Mouse (Mus musculus): ENCODE measurements at regions not wholly inside any gene's neighbourhood (a gene's known extent, or its start where the extent isn't known, plus 50 kb on each side); places are given as distances from the start of the nearest gene placed in this dataset.
"Not testable (repeated sequence)": the region's sequence is repeated elsewhere in the genome, so short reads cannot be mapped to it uniquely, and the experiment has no call there.

DNA sequence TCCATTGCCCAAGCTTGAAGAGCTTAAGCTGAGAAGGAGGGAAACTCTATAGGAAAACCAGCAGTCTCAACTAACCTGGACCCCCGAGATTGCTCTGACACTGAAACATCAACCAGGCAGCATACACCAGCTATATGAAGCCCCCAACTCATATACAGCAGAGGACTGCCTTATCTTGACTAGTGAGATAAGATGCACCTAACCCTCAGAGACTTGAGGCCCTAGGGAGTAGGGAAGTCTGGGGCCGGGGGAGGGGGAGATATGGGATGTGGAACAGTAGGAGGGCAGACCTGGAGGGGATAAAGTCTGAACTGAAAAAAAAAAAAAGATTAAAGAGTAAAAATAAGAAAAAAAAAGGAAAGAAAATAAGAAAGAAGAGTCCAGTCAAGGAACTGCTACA is 540.5 kb upstream of the Pkdcc start:
- no peaks in the 10 kb centered on the region for H3K4me1 ChIP-seq (replicated peaks; ENCODE audit: control insufficient read depth, insufficient read depth, low read length)
- H3K27ac ChIP-seq (ENCODE audit: low read length) = no peak overlapping the region
- whole genome bisulfite sequencing = 95% methylated on average over 2 of the region's 2 CpGs
- H3K9ac ChIP-seq (replicated peaks; ENCODE audit: low read depth, low read length) = no peak overlapping the region
- H3K27me3 ChIP-seq (replicated peaks; ENCODE audit: control insufficient read depth, insufficient read depth, low read length) = no peaks in the 10 kb centered on the region
- no peaks in the 10 kb centered on the region for H3K9me3 ChIP-seq (ENCODE audit: control insufficient read depth, low read length)
- H3K36me3 ChIP-seq (ENCODE audit: control insufficient read depth, insufficient read depth) = no peaks in the 10 kb centered on the region
- no peak for ATAC-seq
- no peak overlapping the region for H3K4me3 ChIP-seq (replicated peaks; ENCODE audit: low read length)
- H3K4me2 ChIP-seq (ENCODE audit: low read length) = no peak overlapping the region

DNA sequence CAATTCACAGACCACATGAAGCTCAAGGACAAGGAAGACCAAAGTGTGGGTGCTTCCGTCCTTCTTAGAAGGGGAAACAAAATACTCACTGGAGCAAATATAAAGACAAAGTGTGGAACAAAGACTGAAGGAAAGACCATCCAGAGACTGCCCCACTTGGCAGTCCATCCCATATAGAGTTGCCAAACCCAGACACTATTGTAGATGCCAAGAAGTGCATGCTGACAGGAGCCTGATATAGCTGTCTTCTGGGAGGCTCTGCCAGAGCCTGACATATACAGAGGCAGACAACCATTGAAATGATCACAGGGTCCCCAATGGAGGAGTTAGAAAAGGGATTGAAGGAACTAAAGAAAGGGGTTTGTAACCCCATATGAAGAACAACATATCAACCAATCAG is 548.5 kb upstream of the Pkdcc start:
- H3K36me3 ChIP-seq (ENCODE audit: control insufficient read depth, insufficient read depth); H3K27ac ChIP-seq (ENCODE audit: low read length); H3K27me3 ChIP-seq (replicated peaks; ENCODE audit: control insufficient read depth, insufficient read depth, low read length); H3K4me2 ChIP-seq (ENCODE audit: low read length); H3K9me3 ChIP-seq (ENCODE audit: control insufficient read depth, low read length); ATAC-seq; H3K4me3 ChIP-seq (replicated peaks; ENCODE audit: low read length); H3K9ac ChIP-seq (replicated peaks; ENCODE audit: low read depth, low read length); H3K4me1 ChIP-seq (replicated peaks; ENCODE audit: control insufficient read depth, insufficient read depth, low read length): not testable (repeated sequence)
- 35% methylated on average over 1 of the region's 1 CpGs for WGBS

DNA sequence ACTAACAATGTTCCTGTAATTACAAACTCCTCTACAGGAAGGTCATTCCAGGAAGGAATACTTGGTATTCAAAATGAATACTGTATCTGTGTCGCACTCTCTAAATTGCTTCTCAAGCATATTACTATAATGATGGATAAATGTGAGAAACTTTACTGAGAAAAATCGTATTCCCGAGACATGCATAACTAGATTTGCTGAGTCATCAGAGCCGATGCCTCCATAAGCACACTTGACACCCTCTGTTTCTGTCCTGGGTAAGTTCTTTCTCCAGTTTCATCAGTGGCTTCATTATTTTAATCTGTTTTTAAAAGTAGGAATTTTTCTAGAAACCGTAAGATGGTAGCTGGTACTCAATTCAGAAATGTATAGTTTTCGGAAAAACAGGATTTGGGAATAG is 550.7 kb upstream of the Pkdcc start:
- 92% methylated on average over 6 of the region's 6 CpGs for WGBS
- H3K27ac ChIP-seq (ENCODE audit: low read length) = no peak overlapping the region
- no peaks in the 10 kb centered on the region for H3K9me3 ChIP-seq (ENCODE audit: control insufficient read depth, low read length)
- no peak overlapping the region for H3K4me2 ChIP-seq (ENCODE audit: low read length)
- H3K4me1 ChIP-seq (replicated peaks; ENCODE audit: control insufficient read depth, insufficient read depth, low read length) = no peaks in the 10 kb centered on the region
- H3K36me3 ChIP-seq (ENCODE audit: control insufficient read depth, insufficient read depth) = no peaks in the 10 kb centered on the region
- H3K9ac ChIP-seq (replicated peaks; ENCODE audit: low read depth, low read length) = no peak overlapping the region
- ATAC-seq = no peak
- no peaks in the 10 kb centered on the region for H3K27me3 ChIP-seq (replicated peaks; ENCODE audit: control insufficient read depth, insufficient read depth, low read length)
- H3K4me3 ChIP-seq (replicated peaks; ENCODE audit: low read length) = no peak overlapping the region

DNA sequence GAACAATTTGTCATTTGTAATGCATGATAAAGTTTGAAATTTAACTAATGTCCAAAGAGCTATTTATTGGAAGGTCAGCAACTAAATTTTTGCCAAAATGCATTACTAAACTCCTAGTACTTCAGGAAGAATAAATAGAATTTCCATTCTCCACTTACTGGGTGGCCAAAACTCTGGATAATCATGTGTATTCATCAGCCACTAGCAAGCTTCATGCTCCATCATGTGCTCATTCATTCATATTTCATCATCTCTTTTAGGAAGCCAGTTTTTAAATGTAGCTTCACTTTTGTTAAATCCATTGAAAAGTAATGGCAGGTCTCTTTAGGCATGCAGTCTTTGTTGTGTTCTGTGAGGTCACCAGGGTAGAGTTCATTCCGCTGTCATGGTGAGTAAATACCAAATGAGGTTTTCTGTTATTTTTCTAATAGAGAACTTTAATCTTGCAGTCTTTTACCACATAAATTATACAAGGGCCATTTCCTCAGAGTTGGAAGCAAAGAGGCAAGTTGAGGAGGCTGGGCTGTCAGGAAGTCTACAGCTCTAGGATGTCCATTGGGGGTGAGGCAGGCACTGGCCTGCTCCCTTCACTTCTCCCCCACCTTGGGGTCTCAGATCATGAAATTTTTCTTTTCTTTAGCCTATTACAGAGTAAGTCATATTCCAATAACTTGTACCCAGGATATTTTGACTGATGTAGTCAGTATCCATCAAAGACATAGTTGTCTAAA is 578.5 kb upstream of the Pkdcc start:
- WGBS = 88% methylated on average over 1 of the region's 1 CpGs
- no peaks in the 10 kb centered on the region for H3K9me3 ChIP-seq (ENCODE audit: control insufficient read depth, low read length)
- H3K4me3 ChIP-seq (replicated peaks; ENCODE audit: low read length) = no peak overlapping the region
- H3K9ac ChIP-seq (replicated peaks; ENCODE audit: low read depth, low read length) = no peak overlapping the region
- H3K4me1 ChIP-seq (replicated peaks; ENCODE audit: control insufficient read depth, insufficient read depth, low read length) = no peaks in the 10 kb centered on the region
- H3K4me2 ChIP-seq (ENCODE audit: low read length) = no peak overlapping the region
- ATAC-seq = no peak
- H3K27me3 ChIP-seq (replicated peaks; ENCODE audit: control insufficient read depth, insufficient read depth, low read length) = no peaks in the 10 kb centered on the region
- no peaks in the 10 kb centered on the region for H3K36me3 ChIP-seq (ENCODE audit: control insufficient read depth, insufficient read depth)
- H3K27ac ChIP-seq (ENCODE audit: low read length) = no peak overlapping the region

DNA sequence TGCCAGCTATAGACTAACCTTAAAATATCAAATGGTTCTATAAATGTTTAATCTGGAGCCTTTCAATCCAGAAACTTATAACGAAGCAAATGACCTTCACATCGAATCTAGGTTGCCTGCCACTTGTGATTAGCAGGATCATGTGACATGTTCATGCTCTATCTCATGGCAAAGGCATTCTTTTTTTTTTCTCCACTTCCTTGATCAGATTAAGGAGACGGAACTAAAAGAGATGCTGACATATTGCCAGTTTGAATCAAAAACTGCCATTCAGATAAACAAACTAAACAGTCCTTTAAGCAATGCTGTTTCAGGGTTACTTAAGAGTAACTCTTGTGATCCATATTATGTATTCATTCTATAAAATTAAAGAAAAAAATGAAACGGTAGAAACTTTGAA is 579.2 kb upstream of the Pkdcc start:
- Histone ChIP-seq H3K36me3 (ENCODE audit: control insufficient read depth, insufficient read depth) (no peaks in the 10 kb centered on the region), H3K4me3 (replicated peaks; ENCODE audit: low read length) (no peak overlapping the region), H3K27ac (ENCODE audit: low read length) (no peak overlapping the region), H3K9ac (replicated peaks; ENCODE audit: low read depth, low read length) (no peak overlapping the region), H3K9me3 (ENCODE audit: control insufficient read depth, low read length) (no peaks in the 10 kb centered on the region), H3K4me1 (replicated peaks; ENCODE audit: control insufficient read depth, insufficient read depth, low read length) (no peaks in the 10 kb centered on the region), H3K4me2 (ENCODE audit: low read length) (no peak overlapping the region), H3K27me3 (replicated peaks; ENCODE audit: control insufficient read depth, insufficient read depth, low read length) (no peaks in the 10 kb centered on the region)
- WGBS = 52% methylated on average over 4 of the region's 4 CpGs
- no peak for ATAC-seq

DNA sequence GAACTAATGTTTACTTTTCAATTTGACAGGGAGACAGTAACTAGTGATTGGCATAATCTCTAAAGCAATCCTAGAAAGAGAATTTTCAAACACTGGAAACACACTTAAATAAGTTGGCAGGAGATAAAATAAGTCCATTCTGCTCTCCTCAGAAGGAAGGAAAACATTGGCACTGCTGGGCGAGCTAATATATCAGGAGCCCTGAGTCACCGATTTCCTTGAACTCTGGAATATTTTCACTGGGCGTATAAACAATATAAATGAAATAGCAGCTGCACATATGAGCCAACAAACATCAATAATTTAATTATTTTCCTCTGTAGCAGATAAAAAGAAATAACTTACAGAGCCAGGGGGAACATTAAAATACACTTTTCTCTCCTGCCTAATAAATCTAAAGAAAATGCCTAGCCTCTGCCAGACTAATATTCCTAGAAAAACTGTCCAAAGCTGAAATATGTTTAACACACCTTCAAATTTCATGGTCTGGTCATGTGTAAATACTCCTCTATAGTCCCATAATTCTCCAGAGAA is 608.4 kb upstream of the Pkdcc start:
- Histone ChIP-seq H3K27me3 (replicated peaks; ENCODE audit: control insufficient read depth, insufficient read depth, low read length) (no peaks in the 10 kb centered on the region), H3K9me3 (ENCODE audit: control insufficient read depth, low read length) (no peaks in the 10 kb centered on the region), H3K9ac (replicated peaks; ENCODE audit: low read depth, low read length) (no peak overlapping the region), H3K4me3 (replicated peaks; ENCODE audit: low read length) (no peak overlapping the region), H3K4me2 (ENCODE audit: low read length) (no peak overlapping the region), H3K4me1 (replicated peaks; ENCODE audit: control insufficient read depth, insufficient read depth, low read length) (no peaks in the 10 kb centered on the region), H3K27ac (ENCODE audit: low read length) (no peak overlapping the region), H3K36me3 (ENCODE audit: control insufficient read depth, insufficient read depth) (no peaks in the 10 kb centered on the region)
- no peak for ATAC-seq
- WGBS = 63% methylated on average over 3 of the region's 3 CpGs

DNA sequence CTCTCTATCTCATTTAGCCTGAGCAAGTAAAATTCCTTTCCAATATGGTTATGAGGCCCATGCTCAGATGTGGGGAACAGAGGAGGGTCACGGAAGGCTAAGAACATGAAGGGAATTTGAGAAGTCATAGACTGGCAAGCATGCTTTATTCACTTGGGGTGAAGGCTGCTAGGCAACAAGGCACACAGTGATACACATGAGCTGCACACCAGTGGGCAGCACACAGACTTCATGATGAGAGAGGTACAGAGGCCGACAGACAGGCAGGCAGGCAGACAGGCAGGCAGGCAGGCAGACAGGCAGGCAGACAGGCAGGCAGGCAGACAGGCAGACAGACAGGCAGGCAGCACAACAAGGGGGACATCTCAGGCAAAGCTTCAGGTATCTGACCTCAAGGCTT is 631.3 kb upstream of the Pkdcc start:
- WGBS = 49% methylated on average over 2 of the region's 2 CpGs
- no peak overlapping the region for H3K4me2 ChIP-seq (ENCODE audit: low read length)
- no peaks in the 10 kb centered on the region for H3K36me3 ChIP-seq (ENCODE audit: control insufficient read depth, insufficient read depth)
- H3K27me3 ChIP-seq (replicated peaks; ENCODE audit: control insufficient read depth, insufficient read depth, low read length) = no peaks in the 10 kb centered on the region
- no peak overlapping the region for H3K9ac ChIP-seq (replicated peaks; ENCODE audit: low read depth, low read length)
- no peak overlapping the region for H3K27ac ChIP-seq (ENCODE audit: low read length)
- no peaks in the 10 kb centered on the region for H3K4me1 ChIP-seq (replicated peaks; ENCODE audit: control insufficient read depth, insufficient read depth, low read length)
- no peak for ATAC-seq
- no peak overlapping the region for H3K4me3 ChIP-seq (replicated peaks; ENCODE audit: low read length)
- H3K9me3 ChIP-seq (ENCODE audit: control insufficient read depth, low read length) = no peaks in the 10 kb centered on the region

DNA sequence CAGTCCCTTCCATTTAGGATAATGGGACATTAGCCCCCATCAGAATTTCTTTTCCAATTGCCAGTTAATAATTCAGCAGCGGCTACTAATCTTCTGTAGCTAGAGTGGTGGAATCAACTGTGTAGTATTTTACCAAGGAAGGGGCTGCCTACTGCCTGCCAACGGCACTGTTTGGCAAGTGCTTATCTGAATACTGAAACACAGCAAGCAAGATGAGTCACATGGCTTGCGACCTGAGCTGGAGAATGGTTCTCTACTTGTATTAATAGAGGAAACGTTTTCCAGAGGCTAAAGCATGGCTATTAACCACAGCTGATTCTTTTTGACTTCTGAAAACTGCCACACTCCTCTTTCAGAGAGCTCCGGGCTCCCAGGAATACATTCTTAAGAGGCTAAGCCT is 681.6 kb upstream of the Pkdcc start:
- Histone ChIP-seq H3K4me1 (replicated peaks; ENCODE audit: control insufficient read depth, insufficient read depth, low read length) (no peaks in the 10 kb centered on the region), H3K27ac (ENCODE audit: low read length) (no peak overlapping the region), H3K4me3 (replicated peaks; ENCODE audit: low read length) (no peak overlapping the region), H3K36me3 (ENCODE audit: control insufficient read depth, insufficient read depth) (no peaks in the 10 kb centered on the region), H3K9ac (replicated peaks; ENCODE audit: low read depth, low read length) (no peak overlapping the region), H3K9me3 (ENCODE audit: control insufficient read depth, low read length) (no peaks in the 10 kb centered on the region), H3K4me2 (ENCODE audit: low read length) (no peak overlapping the region), H3K27me3 (replicated peaks; ENCODE audit: control insufficient read depth, insufficient read depth, low read length) (no peaks in the 10 kb centered on the region)
- WGBS = 81% methylated on average over 5 of the region's 5 CpGs
- no peak for ATAC-seq

DNA sequence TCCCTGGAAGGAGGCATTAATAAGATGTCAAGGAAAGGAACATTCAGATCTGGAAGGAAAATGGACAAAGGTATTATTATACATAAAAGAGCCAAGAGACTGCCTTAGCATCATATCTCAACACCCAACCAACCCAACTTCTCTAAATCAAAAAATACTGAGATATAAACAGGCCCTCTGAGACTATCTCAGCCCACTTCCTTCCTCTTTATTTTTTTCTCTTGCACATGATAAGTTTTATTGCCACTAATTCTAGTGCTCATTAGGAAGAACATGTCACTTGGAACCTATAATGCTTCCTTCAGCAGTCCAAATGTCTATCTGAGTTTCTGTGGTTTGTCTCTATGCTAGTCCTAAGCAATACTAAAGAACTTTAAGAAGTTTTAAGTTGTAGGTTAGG is 697.0 kb upstream of the Pkdcc start:
- H3K27me3 ChIP-seq (replicated peaks; ENCODE audit: control insufficient read depth, insufficient read depth, low read length) = no peaks in the 10 kb centered on the region
- H3K36me3 ChIP-seq (ENCODE audit: control insufficient read depth, insufficient read depth) = no peaks in the 10 kb centered on the region
- H3K9ac ChIP-seq (replicated peaks; ENCODE audit: low read depth, low read length) = no peak overlapping the region
- H3K4me3 ChIP-seq (replicated peaks; ENCODE audit: low read length) = no peak overlapping the region
- no peak for ATAC-seq
- H3K9me3 ChIP-seq (ENCODE audit: control insufficient read depth, low read length) = no peaks in the 10 kb centered on the region
- H3K4me2 ChIP-seq (ENCODE audit: low read length) = no peak overlapping the region
- H3K4me1 ChIP-seq (replicated peaks; ENCODE audit: control insufficient read depth, insufficient read depth, low read length) = no peaks in the 10 kb centered on the region
- no peak overlapping the region for H3K27ac ChIP-seq (ENCODE audit: low read length)

DNA sequence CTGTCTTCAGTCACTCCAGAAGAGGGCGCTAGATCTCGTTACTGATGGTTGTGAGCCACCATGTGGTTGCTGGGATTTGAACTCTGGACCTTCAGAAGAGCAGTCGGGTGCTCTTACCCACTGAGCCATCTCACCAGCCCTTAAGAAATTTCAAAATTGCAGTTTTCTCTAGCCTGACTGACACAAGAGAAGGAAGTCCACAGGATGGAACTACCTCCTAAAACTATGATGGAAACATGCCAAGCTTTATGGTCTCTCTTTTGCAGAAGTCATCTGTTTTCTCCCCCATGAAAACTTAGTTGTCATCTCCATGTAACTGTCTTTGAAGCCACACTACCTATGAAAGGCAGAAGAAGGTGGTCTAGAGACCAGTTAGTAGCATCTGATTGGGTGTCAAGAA is 698.2 kb upstream of the Pkdcc start:
- H3K4me1 ChIP-seq (replicated peaks; ENCODE audit: control insufficient read depth, insufficient read depth, low read length) = no peaks in the 10 kb centered on the region
- WGBS = 74% methylated on average over 3 of the region's 3 CpGs
- no peaks in the 10 kb centered on the region for H3K36me3 ChIP-seq (ENCODE audit: control insufficient read depth, insufficient read depth)
- no peak overlapping the region for H3K4me3 ChIP-seq (replicated peaks; ENCODE audit: low read length)
- no peak overlapping the region for H3K9ac ChIP-seq (replicated peaks; ENCODE audit: low read depth, low read length)
- no peak for ATAC-seq
- H3K9me3 ChIP-seq (ENCODE audit: control insufficient read depth, low read length) = no peaks in the 10 kb centered on the region
- H3K27ac ChIP-seq (ENCODE audit: low read length) = no peak overlapping the region
- no peaks in the 10 kb centered on the region for H3K27me3 ChIP-seq (replicated peaks; ENCODE audit: control insufficient read depth, insufficient read depth, low read length)
- no peak overlapping the region for H3K4me2 ChIP-seq (ENCODE audit: low read length)
